Mouse (Mus musculus): ENCODE measurements around the gene Ttc7.

DNA sequence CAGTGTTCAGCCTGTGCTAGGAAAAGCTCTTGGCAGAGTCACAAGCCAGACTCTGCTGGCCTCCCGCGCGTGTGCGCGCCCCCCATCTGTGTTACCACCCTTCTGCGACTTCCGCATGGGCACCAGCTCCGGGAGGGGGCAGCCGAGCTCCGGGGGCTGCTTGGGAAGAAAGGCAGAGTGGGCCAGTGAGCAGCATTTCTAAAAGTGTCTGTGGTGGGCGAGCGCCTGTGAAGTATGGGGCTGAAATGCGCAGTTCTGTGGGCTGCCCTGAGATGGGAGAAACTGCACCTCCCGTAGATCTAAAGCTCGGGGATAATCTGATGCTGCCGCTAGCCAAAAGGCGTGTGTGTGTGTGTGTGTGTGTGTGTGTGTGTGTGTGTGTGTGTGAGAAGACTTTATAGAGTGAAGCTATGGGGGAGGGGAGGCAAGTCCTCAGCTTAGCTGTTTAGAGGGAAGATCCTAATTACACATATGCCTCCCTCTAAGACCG, 86.6 kb downstream of the Ttc7 start:
- TF ChIP-seq CTCF (IDR thresholded peaks at IDR 0.05; ENCODE audit: insufficient read depth, low read depth, low read length) (no peak), POLR2A (IDR thresholded peaks at IDR 0.05; ENCODE audit: insufficient read depth, low read depth, low read length) (no peak)

Data from olfactory bulb, adult 2 months (tissue).